Mouse (Mus musculus) megakaryocyte, embryonic 14.5 days (primary cell): ENCODE measurements around the gene Hfe. TPM values are rescaled to one million over a fixed set of nuclear protein-coding genes. Genes with fewer than 3 reads are reported as not detected.

ENCODE experiments used
- H3K27me3 ChIP-seq: replicated peaks from 2 replicates; pipeline ENCODE3; 2012; ENCODE audit warnings: inconsistent platforms
- H3K36me3 ChIP-seq: replicated peaks from 2 replicates; pipeline ENCODE3; 2012; ENCODE audit warnings: low read length, inconsistent platforms, mixed read lengths
- H3K4me1 ChIP-seq: 2 replicates; pipeline ENCODE4 v1.6.1; 2012; ENCODE audit warnings: inconsistent platforms
- H3K4me3 ChIP-seq: replicated peaks from 2 replicates; pipeline ENCODE3; 2012; ENCODE audit warnings: moderate library complexity, mild to moderate bottlenecking, inconsistent platforms
- H3K9me3 ChIP-seq: 2 replicates; pipeline ENCODE4 v1.6.1; 2012; ENCODE audit warnings: inconsistent platforms
- FLI1 ChIP-seq: IDR thresholded peaks from 2 replicates; pipeline ENCODE4 v1.6.1; 2012; ENCODE audit warnings: low read length, inconsistent platforms, mixed read lengths
- GATA1 ChIP-seq: IDR thresholded peaks from 3 replicates; pipeline ENCODE4 v1.6.1; 2012; ENCODE audit warnings: mixed read lengths, low read length, inconsistent platforms, borderline replicate concordance
- polyA plus RNA-seq: library from polyadenylated mRNA; stranded (reverse); fragments of >175 nt; gene quantifications from 2 replicates; pipeline ENCODE4 v1.2.3, GENCODE M21; 2012; ENCODE audit warnings: low replicate concordance; ENCODE audit not compliant: insufficient read depth

The Hfe gene
- polyA plus RNA-seq, 1 experiment, result 10.7 TPM

DNA sequence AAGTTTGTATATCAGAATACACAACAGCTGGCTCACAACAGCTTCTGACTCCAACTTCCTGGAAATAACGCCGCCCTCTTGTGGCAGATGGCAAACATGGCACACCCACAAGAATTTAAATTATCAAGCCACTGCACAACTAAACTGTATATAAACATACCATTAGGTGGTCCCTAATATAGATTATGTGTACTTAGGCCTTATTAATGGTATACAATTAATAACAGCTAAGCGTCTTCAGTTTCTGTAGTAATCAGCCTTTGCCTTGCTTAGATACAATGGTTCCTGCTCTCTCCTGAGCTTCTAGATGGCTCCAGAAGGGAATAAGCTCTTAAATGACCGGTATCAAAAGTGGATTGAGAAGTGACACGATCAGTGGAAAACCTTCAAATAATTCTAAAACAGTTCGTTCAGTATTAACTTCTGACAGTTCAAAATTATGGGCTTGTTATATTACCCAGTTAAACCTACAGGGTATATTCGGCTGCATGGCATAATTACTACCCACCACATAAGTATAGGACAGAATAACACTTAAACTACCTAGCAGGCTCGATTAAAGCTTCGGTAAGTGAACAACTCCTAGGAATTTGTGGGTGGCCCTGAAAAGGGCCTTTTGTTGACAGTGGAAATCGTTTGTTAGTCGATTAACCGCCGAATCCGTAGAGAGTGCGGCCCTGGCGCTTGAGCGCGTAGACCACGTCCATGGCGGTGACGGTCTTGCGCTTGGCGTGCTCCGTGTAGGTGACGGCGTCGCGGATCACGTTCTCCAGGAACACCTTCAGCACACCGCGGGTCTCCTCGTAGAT lies 13.0 kb downstream of the Hfe start:
- H3K4me1 ChIP-seq, result peaks cover 46% of the 10 kb centered on the region
- H3K27me3 ChIP-seq, result no peaks in the 10 kb centered on the region
- H3K36me3 ChIP-seq, result peaks cover 9% of the 10 kb centered on the region
- peak overlapping the region; percentile 87 for H3K4me3 ChIP-seq
- TF ChIP-seq GATA1, result no peak
- no peak for TF ChIP-seq FLI1
- H3K9me3 ChIP-seq, result no peaks in the 10 kb centered on the region

DNA sequence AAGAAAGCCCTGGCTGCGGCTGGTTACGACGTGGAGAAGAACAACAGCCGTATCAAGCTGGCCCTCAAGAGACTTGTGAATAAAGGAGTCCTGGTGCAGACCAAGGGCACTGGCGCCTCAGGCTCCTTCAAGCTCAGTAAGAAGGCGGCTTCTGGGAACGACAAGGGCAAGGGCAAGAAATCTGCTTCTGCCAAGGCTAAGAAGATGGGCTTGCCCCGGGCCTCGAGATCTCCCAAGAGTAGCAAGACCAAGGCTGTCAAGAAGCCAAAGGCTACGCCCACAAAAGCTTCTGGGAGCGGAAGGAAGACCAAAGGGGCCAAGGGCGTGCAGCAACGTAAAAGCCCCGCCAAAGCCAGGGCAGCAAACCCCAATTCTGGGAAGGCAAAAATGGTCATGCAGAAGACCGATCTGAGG lies 14.6 kb downstream of the Hfe start:
- peaks cover 48% of the 10 kb centered on the region for H3K4me1 ChIP-seq
- TF ChIP-seq FLI1 (no peak), GATA1 (no peak)
- peak overlapping the region; percentile 64 for H3K4me3 ChIP-seq
- no peaks in the 10 kb centered on the region for H3K27me3 ChIP-seq
- H3K9me3 ChIP-seq, result no peaks in the 10 kb centered on the region
- peaks cover 20% of the 10 kb centered on the region for H3K36me3 ChIP-seq

DNA sequence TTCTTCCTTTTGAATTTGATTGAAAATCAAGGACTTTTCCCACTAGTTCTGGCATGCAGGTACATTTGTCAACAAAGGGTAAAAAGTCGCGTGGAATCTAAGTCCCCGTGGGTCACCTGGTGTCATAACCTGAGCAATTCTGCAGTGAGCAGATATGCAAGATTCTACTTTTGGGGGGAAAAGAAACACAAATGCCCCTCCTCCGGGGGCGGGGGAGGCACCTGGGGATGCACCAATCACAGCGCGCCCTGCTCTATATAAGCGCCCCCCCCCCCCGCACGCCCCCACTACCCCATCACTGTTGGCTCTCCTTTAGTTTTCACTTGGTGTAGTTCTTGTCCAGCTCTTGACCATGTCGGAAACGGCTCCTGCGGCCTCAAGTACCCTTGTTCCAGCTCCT lies 15.1 kb downstream of the Hfe start, which contains the start of gene Hist1h1t:
TSS of gene Hist1h1t (plus strand) at position 301 of the 400 bp plus-strand sequence.
- H3K36me3 ChIP-seq, result peaks cover 26% of the 10 kb centered on the region
- no peaks in the 10 kb centered on the region for H3K9me3 ChIP-seq
- H3K4me1 ChIP-seq, result peaks cover 48% of the 10 kb centered on the region
- peak within 1 kb of the TSS; percentile 64 for H3K4me3 ChIP-seq
- TF ChIP-seq FLI1, result no peak
- TF ChIP-seq GATA1, result no peak
- H3K27me3 ChIP-seq, result no peaks in the 10 kb centered on the region

DNA sequence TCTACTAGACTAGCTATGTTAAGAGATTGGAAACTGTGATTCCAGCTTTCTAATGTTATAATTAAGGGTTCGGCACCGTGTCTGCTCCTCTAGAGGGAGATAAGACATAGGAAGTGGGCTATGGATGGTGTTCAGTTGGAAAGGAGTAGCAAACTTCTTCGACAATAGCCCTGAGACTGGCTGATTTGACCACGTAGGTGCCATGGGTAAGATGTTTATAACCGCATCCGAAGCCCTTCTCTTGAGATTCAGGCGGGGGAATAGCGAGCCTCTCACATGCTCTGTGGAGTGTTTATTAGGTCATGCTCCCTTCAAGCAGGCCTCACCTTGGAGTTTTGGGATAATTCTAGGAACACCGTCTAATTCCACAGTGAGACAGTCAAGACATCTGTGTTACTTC lies 15.7 kb downstream of the Hfe start:
- no peak overlapping the region for H3K4me3 ChIP-seq
- no peaks in the 10 kb centered on the region for H3K27me3 ChIP-seq
- TF ChIP-seq FLI1 (no peak), GATA1 (no peak)
- no peaks in the 10 kb centered on the region for H3K9me3 ChIP-seq
- peaks cover 49% of the 10 kb centered on the region for H3K4me1 ChIP-seq
- peaks cover 27% of the 10 kb centered on the region for H3K36me3 ChIP-seq

DNA sequence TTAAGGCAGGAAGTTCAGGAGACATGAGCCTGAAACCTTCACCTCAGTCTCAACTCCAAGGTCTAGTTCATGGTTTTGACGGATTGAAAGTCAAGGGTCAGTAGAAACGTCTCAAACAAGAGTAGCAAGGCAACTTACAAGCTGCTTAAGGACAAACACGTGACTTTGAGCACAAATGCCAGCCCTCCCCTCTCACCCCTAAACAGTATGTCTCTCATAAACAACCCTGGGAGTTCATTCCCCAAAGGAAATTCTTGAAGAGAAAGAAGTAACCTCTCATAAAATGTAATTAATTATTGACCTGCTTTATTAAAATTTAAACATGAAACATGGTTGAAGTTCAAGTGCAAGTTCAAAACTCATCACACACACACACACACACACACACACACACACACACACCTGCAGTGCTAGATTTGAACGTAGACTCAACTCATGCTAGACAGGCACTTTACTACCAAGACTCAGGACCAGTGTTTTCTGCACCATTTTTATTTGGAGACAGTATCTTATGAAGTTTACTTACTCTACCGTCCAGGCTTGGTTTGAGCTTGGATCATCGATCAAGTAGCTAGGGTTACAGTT lies 16.7 kb downstream of the Hfe start:
- Histone ChIP-seq H3K36me3 (peaks cover 30% of the 10 kb centered on the region), H3K4me1 (peaks cover 52% of the 10 kb centered on the region), H3K27me3 (no peaks in the 10 kb centered on the region), H3K9me3 (no peaks in the 10 kb centered on the region), H3K4me3 (no peak overlapping the region)
- TF ChIP-seq GATA1, result no peak
- TF ChIP-seq FLI1, result no peak

DNA sequence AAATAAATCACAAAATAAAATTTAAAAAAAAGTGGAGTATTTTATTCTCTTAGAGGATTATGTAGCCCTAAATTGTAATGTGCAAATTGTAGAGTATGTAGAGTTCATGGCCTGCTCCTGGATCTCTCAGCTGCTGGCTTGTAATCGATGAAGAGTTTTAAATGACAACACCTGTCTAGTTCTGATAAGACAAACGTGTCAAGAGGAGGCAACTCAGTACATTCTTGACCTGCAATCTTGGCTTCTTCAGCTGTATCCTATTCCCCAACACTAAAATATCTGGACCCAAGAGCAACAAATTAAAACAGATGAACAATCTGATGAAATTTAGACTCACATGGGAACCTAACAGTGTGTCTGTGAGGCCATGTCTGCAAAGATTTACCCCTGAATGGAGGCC lies 21.2 kb downstream of the Hfe start:
- H3K4me3 ChIP-seq, result peak overlapping the region; percentile 74
- H3K36me3 ChIP-seq, result peaks cover 30% of the 10 kb centered on the region
- TF ChIP-seq FLI1 (no peak), GATA1 (no peak)
- no peaks in the 10 kb centered on the region for H3K9me3 ChIP-seq
- H3K4me1 ChIP-seq, result peaks cover 49% of the 10 kb centered on the region
- H3K27me3 ChIP-seq, result no peaks in the 10 kb centered on the region

DNA sequence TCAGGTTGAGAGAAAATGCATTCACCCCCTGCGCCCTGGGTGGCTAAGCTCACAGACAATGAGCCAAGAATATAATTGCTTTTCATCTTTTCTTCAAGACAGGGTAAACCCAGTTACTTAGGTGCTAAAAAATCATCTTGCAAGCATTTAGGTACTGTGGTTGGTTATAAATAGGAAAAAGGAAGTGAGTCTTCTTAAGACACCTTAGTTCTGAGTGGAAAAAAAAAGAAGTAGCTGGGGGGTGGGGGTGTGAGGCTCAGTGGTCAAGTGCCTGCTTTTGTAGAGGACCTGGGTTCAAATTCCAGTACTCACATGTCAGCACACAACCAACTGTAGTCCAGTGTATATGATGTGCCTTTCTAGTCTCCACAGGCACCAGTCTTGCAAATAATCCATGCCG lies 21.7 kb downstream of the Hfe start:
- Histone ChIP-seq H3K27me3 (no peaks in the 10 kb centered on the region), H3K4me1 (peaks cover 49% of the 10 kb centered on the region), H3K36me3 (peaks cover 30% of the 10 kb centered on the region), H3K4me3 (no peak overlapping the region), H3K9me3 (no peaks in the 10 kb centered on the region)
- no peak for TF ChIP-seq FLI1
- TF ChIP-seq GATA1, result no peak

DNA sequence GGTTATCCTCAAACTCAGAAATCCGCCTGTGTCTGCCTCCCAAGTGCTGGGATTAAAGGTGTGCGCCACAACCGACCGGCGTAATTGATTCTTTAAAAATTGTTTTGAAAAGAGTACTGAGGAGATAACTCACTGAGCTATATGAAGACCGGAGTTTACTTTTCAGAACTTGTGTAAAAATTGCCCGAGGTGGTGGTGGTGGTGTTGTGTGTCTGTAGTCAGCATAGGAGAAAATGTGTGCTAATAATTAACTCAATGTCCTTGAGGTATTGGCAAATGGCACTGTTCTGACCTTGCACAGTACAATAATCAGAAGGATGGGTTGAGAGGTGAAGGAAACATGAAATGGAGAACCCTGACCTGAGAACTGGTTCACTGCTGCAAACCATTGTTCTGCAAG lies 22.7 kb downstream of the Hfe start:
- H3K4me3 ChIP-seq, result peak overlapping the region; percentile 21
- H3K4me1 ChIP-seq, result peaks cover 52% of the 10 kb centered on the region
- no peaks in the 10 kb centered on the region for H3K9me3 ChIP-seq
- no peaks in the 10 kb centered on the region for H3K27me3 ChIP-seq
- peaks cover 26% of the 10 kb centered on the region for H3K36me3 ChIP-seq
- TF ChIP-seq FLI1 (no peak), GATA1 (no peak)

DNA sequence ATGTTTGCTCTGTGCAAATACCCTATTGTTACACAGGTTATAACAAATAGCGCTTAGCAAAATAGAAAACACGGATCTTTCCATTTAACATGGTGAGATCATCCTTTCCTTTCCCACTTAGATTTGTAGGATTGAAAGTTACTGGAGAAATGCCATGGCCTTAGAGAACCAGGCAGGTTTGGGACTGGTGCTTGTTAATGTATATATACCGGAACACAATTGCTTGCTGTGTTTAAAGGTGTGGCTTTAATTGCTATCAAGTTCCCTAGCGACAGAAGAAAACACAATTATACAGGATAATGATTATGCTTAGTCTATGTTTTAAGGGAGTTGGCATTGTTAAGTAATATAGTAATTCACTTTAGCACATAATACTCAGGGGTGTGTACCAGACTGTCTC lies 23.5 kb downstream of the Hfe start:
- TF ChIP-seq GATA1, result no peak
- no peak for TF ChIP-seq FLI1
- Histone ChIP-seq H3K36me3 (peaks cover 22% of the 10 kb centered on the region), H3K9me3 (no peaks in the 10 kb centered on the region), H3K4me1 (peaks cover 60% of the 10 kb centered on the region), H3K4me3 (no peak overlapping the region), H3K27me3 (no peaks in the 10 kb centered on the region)

DNA sequence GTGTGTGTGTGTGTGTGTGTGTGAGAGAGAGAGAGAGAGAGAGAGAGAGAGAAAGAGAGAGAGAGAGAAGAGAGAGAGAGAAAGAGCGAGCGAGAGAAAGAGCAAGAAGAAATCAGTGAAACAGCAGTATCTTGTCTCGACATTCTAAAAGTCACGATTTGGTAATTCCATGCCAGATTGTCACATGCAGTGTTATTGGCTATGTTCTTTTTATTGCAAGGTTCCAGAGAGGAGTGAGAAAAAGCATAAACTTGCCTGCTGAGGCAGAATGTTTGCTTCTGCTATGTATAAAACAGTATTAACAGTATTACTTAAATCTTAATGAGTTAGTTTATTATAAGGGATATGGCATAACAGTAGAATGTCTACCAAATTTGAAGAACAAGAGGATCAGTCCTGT lies 24.7 kb downstream of the Hfe start:
- TF ChIP-seq GATA1 (no peak), FLI1 (no peak)
- Histone ChIP-seq H3K4me3 (peak overlapping the region; percentile 90), H3K4me1 (peaks cover 54% of the 10 kb centered on the region), H3K9me3 (no peaks in the 10 kb centered on the region), H3K27me3 (no peaks in the 10 kb centered on the region), H3K36me3 (peaks cover 11% of the 10 kb centered on the region)
